8 mouse cellular contexts compared by ENCODE assay signal in genomic region chr5:148904846-148905245, GRCm38 (mm10). TPM values are rescaled to one million over a fixed set of nuclear protein-coding genes. Genes with fewer than 3 reads are reported as not detected.
DNase-seq lines count a peak whose midpoint lies in the region; ATAC-seq and TF ChIP-seq lines count a peak whose summit lies in the region.

No protein-coding gene starts in this region.

- no peak overlapping the region for H3K4me3 ChIP-seq in forebrain, embryonic 14.5 days (ENCODE audit: low read depth, low read length)
- H3K4me3 ChIP-seq in forebrain, embryonic 13.5 days = no peak overlapping the region
- no peak overlapping the region for H3K4me3 ChIP-seq in intestine, postnatal 0 days (ENCODE audit: low read depth, low read length)

- no peak overlapping the region for H3K9ac ChIP-seq in forebrain, embryonic 14.5 days (ENCODE audit: low read length)
- no peak overlapping the region for H3K9ac ChIP-seq in forebrain, embryonic 13.5 days
- H3K9ac ChIP-seq in intestine, postnatal 0 days (ENCODE audit: low read depth, low read length) = no peak overlapping the region

- WGBS in forebrain, embryonic 14.5 days = 79% methylated on average over 6 of the region's 6 CpGs
- 76% methylated on average over 6 of the region's 6 CpGs for WGBS in forebrain, embryonic 13.5 days
- WGBS in intestine, postnatal 0 days = 47% methylated on average over 6 of the region's 6 CpGs

- H3K9me3 ChIP-seq in forebrain, embryonic 14.5 days (replicated peaks; ENCODE audit: control insufficient read depth, low read length) = no peaks in the 10 kb centered on the region
- H3K9me3 ChIP-seq in forebrain, embryonic 13.5 days (replicated peaks) = no peaks in the 10 kb centered on the region
- no peaks in the 10 kb centered on the region for H3K9me3 ChIP-seq in intestine, postnatal 0 days (ENCODE audit: control insufficient read depth)

- no peaks in the 10 kb centered on the region for H3K27me3 ChIP-seq in forebrain, embryonic 14.5 days (replicated peaks; ENCODE audit: control insufficient read depth, insufficient read depth, low read length)
- H3K27me3 ChIP-seq in forebrain, embryonic 13.5 days = no peaks in the 10 kb centered on the region
- H3K27me3 ChIP-seq in intestine, postnatal 0 days (replicated peaks; ENCODE audit: control insufficient read depth, insufficient read depth, low read length) = no peaks in the 10 kb centered on the region

- peak; percentile 52; the same call in 1 of the 2 replicates for TF ChIP-seq CTCF in brain, embryonic 14.5 days (IDR thresholded peaks at IDR 0.05; ENCODE audit: borderline replicate concordance, extremely low read depth, insufficient read depth, insufficient read length)
- TF ChIP-seq CTCF in intestine, postnatal 0 days (IDR thresholded peaks at IDR 0.05; ENCODE audit: low read depth) = peak; percentile 82

- ATAC-seq in forebrain, embryonic 14.5 days = no peak
- no peak for ATAC-seq in forebrain, embryonic 13.5 days
- peak; percentile 36; the same call in 1 of the 2 replicates for ATAC-seq in intestine, postnatal 0 days

- H3K27ac ChIP-seq in forebrain, embryonic 14.5 days (ENCODE audit: low read depth, low read length) = no peak overlapping the region
- no peak overlapping the region for H3K27ac ChIP-seq in forebrain, embryonic 13.5 days
- H3K27ac ChIP-seq in intestine, postnatal 0 days (ENCODE audit: low read depth, low read length) = no peak overlapping the region

- peak; percentile 43 for DNase-seq in forebrain, embryonic 14.5 days (ENCODE audit: low spot score)
- peak; percentile 80 to 84 for DNase-seq in B cell, adult 2 months
- peak; percentile 65 for DNase-seq in brain, embryonic 14.5 days (ENCODE audit: low read depth)
- peak; percentile 29 to 66 for DNase-seq in lung, postnatal 4 days
- DNase-seq in layer of hippocampus, postnatal 14 days (ENCODE audit: low spot score in 2 of 2) = no peak
- DNase-seq in right cerebral cortex, postnatal 4 days = no peak

- peaks cover 41% of the 10 kb centered on the region for H3K36me3 ChIP-seq in forebrain, embryonic 14.5 days (ENCODE audit: control insufficient read depth, insufficient read depth, low read length)
- peaks cover 44% of the 10 kb centered on the region for H3K36me3 ChIP-seq in forebrain, embryonic 13.5 days (ENCODE audit: poor library complexity, severe bottlenecking)
- H3K36me3 ChIP-seq in intestine, postnatal 0 days (ENCODE audit: control insufficient read depth, insufficient read depth) = peaks cover 8% of the 10 kb centered on the region; the same call in 1 of the 2 replicates

- no peak overlapping the region for H3K4me2 ChIP-seq in forebrain, embryonic 14.5 days (ENCODE audit: low read length)
- no peak overlapping the region for H3K4me2 ChIP-seq in forebrain, embryonic 13.5 days
- no peak overlapping the region for H3K4me2 ChIP-seq in intestine, postnatal 0 days (replicated peaks; ENCODE audit: low read depth)

- no peak for TF ChIP-seq POLR2A in brain, embryonic 14.5 days (IDR thresholded peaks at IDR 0.05; ENCODE audit: borderline replicate concordance, extremely low read depth, insufficient read depth, insufficient read length, poor library complexity, severe bottlenecking)

- H3K4me1 ChIP-seq in forebrain, embryonic 14.5 days (ENCODE audit: control insufficient read depth, insufficient read depth, low read length) = peaks cover 7% of the 10 kb centered on the region; the same call in 1 of the 2 replicates
- peaks cover 25% of the 10 kb centered on the region for H3K4me1 ChIP-seq in forebrain, embryonic 13.5 days
- no peaks in the 10 kb centered on the region for H3K4me1 ChIP-seq in intestine, postnatal 0 days (replicated peaks; ENCODE audit: control insufficient read depth, insufficient read depth, low read length)

RNA-seq across cellular contexts. Expression of gene Katnal1, which starts 24.3 kb away (rescaled TPM):
- polyA plus RNA-seq in forebrain, embryonic 14.5 days (2014; fragmentation: Nextera tagmentation; extraction: Ambion mirVana) = 30.6 and 34.0 TPM in 2 replicates
- 31.6 and 38.5 TPM in 2 replicates for polyA plus RNA-seq in forebrain, embryonic 13.5 days (2015; fragmentation: Nextera tagmentation; extraction: Ambion mirVana)
- polyA plus RNA-seq in brain, embryonic 14.5 days (2012; rRNA removed) = 21.4 and 27.0 TPM in 2 replicates
- polyA plus RNA-seq in intestine, postnatal 0 days (2015; fragmentation: Nextera tagmentation; extraction: Ambion mirVana) = 2.7 and 2.9 TPM in 2 replicates
- 10 to 100 TPM; 51.0 to 52.2 TPM for total RNA-seq in layer of hippocampus, postnatal 14 days (2021)

Comparison
In these comparisons a context has a peak if more than half of its experiments do, and no peak if none do; other contexts are left out.
1. DNase-seq: peak in forebrain, embryonic 14.5 days (single experiment), B cell, adult 2 months (2 of 2), brain, embryonic 14.5 days (single experiment) and lung, postnatal 4 days (2 of 2); none in layer of hippocampus, postnatal 14 days (0 of 2) and right cerebral cortex, postnatal 4 days (single experiment).